Mouse (Mus musculus): Measurements from ENCODE around the gene Aplnr. TPM values are rescaled to one million over a fixed set of nuclear protein-coding genes. Genes with fewer than 3 reads are reported as not detected.

Gene Aplnr
- polyA plus RNA-seq, 2 experiments = 37.0 to 47.3 TPM

GRCm38 (mm10) chr2:85178139-85178800, 42.2 kb downstream of the Aplnr start:
- no peak for ATAC-seq (ENCODE audit: low FRiP score, low read depth)
- WGBS = 75% methylated on average over 4 of the region's 4 CpGs
- no peak for DNase-seq (ENCODE audit: low spot score)

GRCm38 (mm10) chr2:85187582-85188151, 51.6 kb downstream of the Aplnr start:
- Histone ChIP-seq H3K4me3 (replicated peaks; ENCODE audit: low read length) (no peak overlapping the region), H3K27me3 (ENCODE audit: control insufficient read depth, insufficient read depth, low read length) (0 out of 2 replicates have a peak, but pooled peaks cover 3% of the 10 kb centered on the region), H3K9me3 (ENCODE audit: control insufficient read depth, low read length) (no peaks in the 10 kb centered on the region), H3K36me3 (ENCODE audit: control insufficient read depth, insufficient read depth, low read length) (no peaks in the 10 kb centered on the region), H3K4me2 (replicated peaks; ENCODE audit: low read depth, low read length, severe bottlenecking) (no peak overlapping the region), H3K4me1 (ENCODE audit: control insufficient read depth, insufficient read depth, low read length) (no peaks in the 10 kb centered on the region), H3K9ac (ENCODE audit: low read depth, low read length, severe bottlenecking) (no peak overlapping the region), H3K27ac (replicated peaks; ENCODE audit: low read depth, low read length) (no peak overlapping the region)
- no peak for TF ChIP-seq POLR2A (IDR thresholded peaks at IDR 0.05; ENCODE audit: borderline replicate concordance, extremely low read depth, insufficient read depth, insufficient read length)
- ATAC-seq (ENCODE audit: low FRiP score, low read depth) = no peak
- WGBS = 90% methylated on average over 6 of the region's 6 CpGs
- DNase-seq (ENCODE audit: low spot score) = no peak

More at GRCm38 (mm10) chr2:85178139-85178800, 42.2 kb downstream of the Aplnr start:
- no peak for TF ChIP-seq POLR2A (IDR thresholded peaks at IDR 0.05; ENCODE audit: borderline replicate concordance, extremely low read depth, insufficient read depth, insufficient read length)
- Histone ChIP-seq H3K4me1 (ENCODE audit: control insufficient read depth, insufficient read depth, low read length) (no peaks in the 10 kb centered on the region), H3K4me2 (replicated peaks; ENCODE audit: low read depth, low read length, severe bottlenecking) (no peak overlapping the region), H3K36me3 (ENCODE audit: control insufficient read depth, insufficient read depth, low read length) (no peaks in the 10 kb centered on the region), H3K27me3 (ENCODE audit: control insufficient read depth, insufficient read depth, low read length) (no peaks in the 10 kb centered on the region), H3K27ac (replicated peaks; ENCODE audit: low read depth, low read length) (no peak overlapping the region), H3K4me3 (replicated peaks; ENCODE audit: low read length) (no peak overlapping the region), H3K9me3 (ENCODE audit: control insufficient read depth, low read length) (no peaks in the 10 kb centered on the region), H3K9ac (ENCODE audit: low read depth, low read length, severe bottlenecking) (no peak overlapping the region)

Other genes with a start within 250 kb of the Aplnr start
- 4.5 and 6.5 TPM in 2 replicates for gene Rtn4rl2, start 249.5 kb upstream of the Aplnr start, polyA plus RNA-seq (2012; rRNA removed)
- 1.5 and 1.9 TPM in 2 replicates for gene Rtn4rl2, start 249.5 kb upstream of the Aplnr start, polyA plus RNA-seq (2014; fragmentation: Nextera tagmentation; extraction: Ambion mirVana)
- 73.2 and 85.5 TPM in 2 replicates for gene Slc43a3, start 199.6 kb upstream of the Aplnr start, polyA plus RNA-seq (2012; rRNA removed)
- gene Slc43a3, start 199.6 kb upstream of the Aplnr start, polyA plus RNA-seq (2014; fragmentation: Nextera tagmentation; extraction: Ambion mirVana) = 32.1 and 34.9 TPM in 2 replicates
- 0.80 and 1.0 TPM in 2 replicates for gene Prg2, start 155.8 kb upstream of the Aplnr start, polyA plus RNA-seq (2012; rRNA removed)
- not detected in 2 replicates for gene Prg2, start 155.8 kb upstream of the Aplnr start, polyA plus RNA-seq (2014; fragmentation: Nextera tagmentation; extraction: Ambion mirVana)
- 0.08 TPM in 1 of 2 replicates, not detected in the other for gene Prg3, start 148.0 kb upstream of the Aplnr start, polyA plus RNA-seq (2012; rRNA removed)
- gene Prg3, start 148.0 kb upstream of the Aplnr start, polyA plus RNA-seq (2014; fragmentation: Nextera tagmentation; extraction: Ambion mirVana) = 0.21 TPM in 1 of 2 replicates, not detected in the other
- gene Ssrp1, start 99.0 kb upstream of the Aplnr start, polyA plus RNA-seq (2012; rRNA removed) = 256 and 265 TPM in 2 replicates
- 242 and 263 TPM in 2 replicates for gene Ssrp1, start 99.0 kb upstream of the Aplnr start, polyA plus RNA-seq (2014; fragmentation: Nextera tagmentation; extraction: Ambion mirVana)
- gene P2rx3, start 98.8 kb upstream of the Aplnr start, polyA plus RNA-seq (2012; rRNA removed) = 0.45 and 0.69 TPM in 2 replicates
- gene P2rx3, start 98.8 kb upstream of the Aplnr start, polyA plus RNA-seq (2014; fragmentation: Nextera tagmentation; extraction: Ambion mirVana) = 0.43 and 0.81 TPM in 2 replicates
- 85.9 and 110 TPM in 2 replicates for gene Tnks1bp1, start 88.2 kb upstream of the Aplnr start, polyA plus RNA-seq (2012; rRNA removed)
- 16.8 and 17.0 TPM in 2 replicates for gene Tnks1bp1, start 88.2 kb upstream of the Aplnr start, polyA plus RNA-seq (2014; fragmentation: Nextera tagmentation; extraction: Ambion mirVana)
- 1.3 and 1.7 TPM in 2 replicates for gene Lrrc55, start 61.0 kb downstream of the Aplnr start, polyA plus RNA-seq (2012; rRNA removed)
- 0.91 and 1.0 TPM in 2 replicates for gene Lrrc55, start 61.0 kb downstream of the Aplnr start, polyA plus RNA-seq (2014; fragmentation: Nextera tagmentation; extraction: Ambion mirVana)
- gene Olfr987, start 203.1 kb downstream of the Aplnr start, polyA plus RNA-seq (2012; rRNA removed) = not detected in 2 replicates
- gene Olfr987, start 203.1 kb downstream of the Aplnr start, polyA plus RNA-seq (2014; fragmentation: Nextera tagmentation; extraction: Ambion mirVana) = not detected in 2 replicates
- not detected in 2 replicates for gene Olfr988, start 227.0 kb downstream of the Aplnr start, polyA plus RNA-seq (2012; rRNA removed)
- not detected in 2 replicates for gene Olfr988, start 227.0 kb downstream of the Aplnr start, polyA plus RNA-seq (2014; fragmentation: Nextera tagmentation; extraction: Ambion mirVana)